Mouse (Mus musculus) spleen, adult 2 months (tissue): ENCODE measurements around the gene Fut11.

ENCODE experiments used
- CTCF ChIP-seq: fragments of 200-500 bp; IDR thresholded peaks from 2 replicates; pipeline ENCODE4 v1.5.1; 2011; ENCODE audit warnings: mild to moderate bottlenecking, inconsistent platforms; ENCODE audit not compliant: insufficient read depth, insufficient read length, insufficient replicate concordance; ENCODE audit errors: extremely low read depth
- POLR2A ChIP-seq: fragments of 200-500 bp; IDR thresholded peaks from 2 replicates; pipeline ENCODE4 v1.6.1; 2011; ENCODE audit warnings: low read depth, low read length, inconsistent platforms

DNA sequence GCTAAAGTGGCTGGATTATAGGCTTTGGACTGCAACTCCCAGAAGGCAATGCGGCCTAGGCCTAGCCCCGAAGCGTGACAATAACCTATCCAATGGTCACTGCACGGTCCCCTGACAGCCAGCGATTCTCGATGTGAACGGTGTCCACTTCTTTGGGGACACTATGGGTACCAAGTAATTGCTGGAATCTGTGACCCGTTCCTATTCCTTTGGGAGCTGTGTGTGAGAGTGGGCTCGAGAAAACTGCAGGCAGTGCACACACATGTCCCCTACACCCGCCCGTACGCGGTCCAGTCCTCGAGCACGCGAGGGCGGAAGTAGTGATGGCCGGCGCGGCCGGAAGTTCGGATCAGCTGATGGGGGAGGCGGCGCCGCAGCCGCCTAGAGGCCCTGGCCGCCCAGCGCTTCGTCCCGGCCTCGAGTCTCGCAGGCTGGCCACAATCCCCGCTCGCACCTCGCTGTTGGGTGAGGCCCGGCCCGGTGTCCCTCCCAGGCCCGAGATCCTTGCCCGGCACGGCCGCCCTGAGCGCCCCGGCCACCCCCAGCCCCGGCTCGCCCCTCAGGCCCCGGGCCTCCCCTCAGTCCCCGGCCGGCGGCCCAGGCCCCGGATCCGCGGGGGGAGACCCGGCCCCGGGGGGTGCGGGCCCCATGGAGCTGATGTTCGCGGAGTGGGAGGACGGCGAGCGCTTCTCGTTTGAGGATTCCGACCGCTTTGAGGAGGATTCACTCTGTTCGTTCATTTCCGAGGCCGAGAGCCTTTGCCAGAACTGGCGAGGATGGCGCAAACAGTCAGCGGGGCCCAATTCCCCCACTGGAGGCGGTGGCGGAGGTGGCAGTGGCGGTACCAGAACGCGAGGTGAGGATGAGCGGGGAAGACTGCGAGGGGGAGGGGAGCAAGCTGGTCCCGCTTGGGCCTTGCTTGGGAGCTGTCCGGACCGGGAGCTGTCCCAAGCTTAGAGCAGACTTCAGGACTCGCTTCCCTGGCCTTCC lies 12.7 kb downstream of the Fut11 start, which contains the start of gene Zswim8:
- no peak for TF ChIP-seq CTCF
- TF ChIP-seq POLR2A = peak; percentile 65
